Comparison of ENCODE assay signal across 30 mouse cellular contexts in genomic region chr5:43433337-43433736, GRCm38 (mm10).
A peak's percentile ranks its signal among the peaks of the same experiment; 100 is the strongest.
DNase-seq lines count a peak whose midpoint lies in the region; ATAC-seq and TF ChIP-seq lines count a peak whose summit lies in the region.
"Had no signal": no experiment of that assay in that cellular context is flagged by ENCODE, and none has a peak within 500 bp of the region (broad histone marks: within the 10 kb centered on the region; RNA-seq: fewer than 3 reads in every experiment).

No protein-coding gene starts in this region.

- no peaks in the 10 kb centered on the region for H3K4me1 ChIP-seq in limb, embryonic 14.5 days (ENCODE audit: control insufficient read depth, insufficient read depth, low read length)
- H3K4me1 ChIP-seq in limb, embryonic 10.5 days: no peaks in the 10 kb centered on the region
- no peaks in the 10 kb centered on the region for H3K4me1 ChIP-seq in hindbrain, postnatal 0 days (ENCODE audit: insufficient read depth, low read length)
- H3K4me1 ChIP-seq: embryonic facial prominence, embryonic 13.5 days; forebrain, embryonic 12.5 days; hindbrain, embryonic 10.5 days; hindbrain, embryonic 15.5 days; limb, embryonic 15.5 days; neural tube, embryonic 13.5 days had no signal

- no peak overlapping the region for H3K4me2 ChIP-seq in limb, embryonic 14.5 days (replicated peaks; ENCODE audit: low read depth, low read length, severe bottlenecking)
- no peak overlapping the region for H3K4me2 ChIP-seq in hindbrain, postnatal 0 days (ENCODE audit: low read depth, low read length)
- H3K4me2 ChIP-seq: embryonic facial prominence, embryonic 13.5 days; forebrain, embryonic 12.5 days; hindbrain, embryonic 15.5 days; limb, embryonic 15.5 days; lung, embryonic 15.5 days; midbrain, embryonic 11.5 days; neural tube, embryonic 13.5 days had no signal

- H3K36me3 ChIP-seq in limb, embryonic 14.5 days (ENCODE audit: control insufficient read depth, insufficient read depth, low read length): no peaks in the 10 kb centered on the region
- H3K36me3 ChIP-seq in limb, embryonic 10.5 days: no peaks in the 10 kb centered on the region
- H3K36me3 ChIP-seq in hindbrain, postnatal 0 days (ENCODE audit: insufficient read depth, low read length): no peaks in the 10 kb centered on the region
- H3K36me3 ChIP-seq: embryonic facial prominence, embryonic 13.5 days; forebrain, embryonic 12.5 days; hindbrain, embryonic 10.5 days; hindbrain, embryonic 15.5 days; limb, embryonic 15.5 days; lung, embryonic 15.5 days; neural tube, embryonic 13.5 days had no signal

- TF ChIP-seq CTCF in hindbrain, postnatal 0 days (IDR thresholded peaks at IDR 0.05; ENCODE audit: low read depth): no peak

- no peaks in the 10 kb centered on the region for H3K9me3 ChIP-seq in limb, embryonic 14.5 days (ENCODE audit: control insufficient read depth, low read length)
- H3K9me3 ChIP-seq in limb, embryonic 10.5 days (replicated peaks): no peaks in the 10 kb centered on the region
- H3K9me3 ChIP-seq in hindbrain, postnatal 0 days (ENCODE audit: low read length): no peaks in the 10 kb centered on the region
- H3K9me3 ChIP-seq: embryonic facial prominence, embryonic 13.5 days; forebrain, embryonic 12.5 days; hindbrain, embryonic 10.5 days; hindbrain, embryonic 15.5 days; limb, embryonic 15.5 days; lung, embryonic 15.5 days; neural tube, embryonic 13.5 days had no signal

- no peak for TF ChIP-seq POLR2A in limb, embryonic 14.5 days (IDR thresholded peaks at IDR 0.05; ENCODE audit: borderline replicate concordance, extremely low read depth, insufficient read depth, insufficient read length)

- no peak overlapping the region for H3K27ac ChIP-seq in limb, embryonic 14.5 days (replicated peaks; ENCODE audit: low read depth, low read length)
- H3K27ac ChIP-seq in limb, embryonic 10.5 days: no peak overlapping the region
- no peak overlapping the region for H3K27ac ChIP-seq in hindbrain, postnatal 0 days
- H3K27ac ChIP-seq: embryonic facial prominence, embryonic 13.5 days; forebrain, embryonic 12.5 days; hindbrain, embryonic 10.5 days; hindbrain, embryonic 15.5 days; limb, embryonic 15.5 days; liver, embryonic 14.5 days; lung, embryonic 15.5 days; neural tube, embryonic 13.5 days; stomach, postnatal 0 days had no signal

- ATAC-seq in limb, embryonic 14.5 days (ENCODE audit: low FRiP score, low read depth): no peak
- ATAC-seq in hindbrain, postnatal 0 days: no peak
- ATAC-seq: forebrain, postnatal 0 days had no signal

- H3K4me3 ChIP-seq in limb, embryonic 14.5 days (replicated peaks; ENCODE audit: low read length): no peak overlapping the region
- no peak overlapping the region for H3K4me3 ChIP-seq in limb, embryonic 10.5 days
- H3K4me3 ChIP-seq in hindbrain, postnatal 0 days (ENCODE audit: low read length): no peak overlapping the region
- H3K4me3 ChIP-seq: embryonic facial prominence, embryonic 13.5 days; erythroblast, embryonic 14.5 days; forebrain, embryonic 12.5 days; hindbrain, embryonic 10.5 days; hindbrain, embryonic 15.5 days; limb, embryonic 15.5 days; lung, embryonic 15.5 days; neural tube, embryonic 13.5 days had no signal

- 76% methylated on average over 2 of the region's 2 CpGs for WGBS in limb, embryonic 14.5 days
- 90% methylated on average over 2 of the region's 2 CpGs for WGBS in limb, embryonic 10.5 days
- 69% methylated on average over 2 of the region's 2 CpGs for WGBS in hindbrain, postnatal 0 days

- DNase-seq in limb, embryonic 14.5 days (ENCODE audit: low spot score): peak; percentile 27
- no peak for DNase-seq in limb, embryonic 10.5 days (ENCODE audit: low spot score)
- peak; percentile 62 for DNase-seq in 3T3-L1 (ENCODE audit: low read depth, low spot score)
- DNase-seq in adipocyte (ENCODE audit: low spot score): peak; percentile 73
- peak; percentile 27 for DNase-seq in skeletal muscle tissue, adult 2 months (ENCODE audit: low read depth, low spot score)
- DNase-seq in hindbrain, postnatal 0 days (ENCODE audit: low spot score): no peak
- DNase-seq in liver: no peak
- DNase-seq: adrenal gland, postnatal 25 days; B cell, adult 2 months; cerebellum, adult 11-12 months; cerebellum, adult 9-11 months; embryo, embryonic 11 days; forebrain, postnatal 0 days; heart, postnatal 14 days; kidney, adult 2 months; kidney, postnatal 4 days; right cerebral cortex, postnatal 25 days; thymus, adult 18-20 months; thymus, postnatal 25 days had no signal

- no peak overlapping the region for H3K9ac ChIP-seq in limb, embryonic 14.5 days (ENCODE audit: low read depth, low read length, severe bottlenecking)
- H3K9ac ChIP-seq in hindbrain, postnatal 0 days (replicated peaks; ENCODE audit: low read length): no peak overlapping the region
- H3K9ac ChIP-seq: embryonic facial prominence, embryonic 13.5 days; forebrain, embryonic 12.5 days; forebrain, postnatal 0 days; hindbrain, embryonic 15.5 days; limb, embryonic 15.5 days; liver, embryonic 14.5 days; lung, embryonic 15.5 days; neural tube, embryonic 13.5 days had no signal

- H3K27me3 ChIP-seq in limb, embryonic 14.5 days (ENCODE audit: control insufficient read depth, insufficient read depth, low read length): no peaks in the 10 kb centered on the region
- no peaks in the 10 kb centered on the region for H3K27me3 ChIP-seq in limb, embryonic 10.5 days (ENCODE audit: low read depth, poor library complexity, severe bottlenecking)
- no peaks in the 10 kb centered on the region for H3K27me3 ChIP-seq in hindbrain, postnatal 0 days (ENCODE audit: insufficient read depth, low read length)
- H3K27me3 ChIP-seq: embryonic facial prominence, embryonic 13.5 days; forebrain, embryonic 12.5 days; hindbrain, embryonic 15.5 days; limb, embryonic 15.5 days; lung, embryonic 15.5 days; neural tube, embryonic 13.5 days had no signal

Comparison
In these comparisons a context has a peak if more than half of its experiments do, and no peak if none do; other contexts are left out.
1. DNase-seq: peak in limb, embryonic 14.5 days (single experiment), 3T3-L1 (single experiment), adipocyte (single experiment) and skeletal muscle tissue, adult 2 months (single experiment); none in limb, embryonic 10.5 days (single experiment), hindbrain, postnatal 0 days (single experiment) and liver (single experiment).